Mouse (Mus musculus) MEL (cell line): ENCODE data around the gene Prkar1b. TPM values are rescaled to one million over a fixed set of nuclear protein-coding genes. Genes with fewer than 3 reads are reported as not detected.

Source experiments
- DNase-seq: peaks from one replicate; pipeline ENCODE4 v3.0.0; 2011; ENCODE audit warnings: low read depth, low spot score
- H3K27ac ChIP-seq: 2 replicates; pipeline ENCODE4 v1.5.1; 2012; ENCODE audit warnings: low read depth, mild to moderate bottlenecking, control low read depth, low read length, moderate library complexity; ENCODE audit not compliant: control insufficient read depth
- H3K27me3 ChIP-seq, 2 experiments: fragments of 150-350 bp in 1 of 2; sonication (generic) in 1 of 2; 2 replicates each; pipeline ENCODE4 v1.6.1; 2012; ENCODE audit warnings: low read length in 2 of 2, mild to moderate bottlenecking in 2 of 2, improper control_type of control experiment in 1 of 2, moderate library complexity in 1 of 2; ENCODE audit not compliant: insufficient read depth in 2 of 2, control insufficient read depth in 1 of 2
- H3K36me3 ChIP-seq, 2 experiments: 2 replicates each; pipeline ENCODE4 v1.6.1; 2012 to 2014; ENCODE audit warnings: low read length in 2 of 2, improper control_type of control experiment in 1 of 2, inconsistent platforms in 1 of 2, mild to moderate bottlenecking in 1 of 2; ENCODE audit not compliant: insufficient read depth in 2 of 2, control insufficient read depth in 1 of 2
- H3K4me1 ChIP-seq, 2 experiments: fragments of 150-350 bp in 1 of 2; sonication (generic) in 1 of 2; 2 replicates each; pipeline ENCODE4 v1.6.1; 2012; ENCODE audit warnings: low read length in 2 of 2, improper control_type of control experiment in 1 of 2, mild to moderate bottlenecking in 1 of 2; ENCODE audit not compliant: insufficient read depth in 2 of 2, control insufficient read depth in 1 of 2
- H3K4me3 ChIP-seq, 2 experiments: fragments of 150-350 bp in 1 of 2; sonication (generic) in 1 of 2; 2 replicates each; pipeline ENCODE4 v1.5.1; 2012; ENCODE audit warnings: low read depth in 2 of 2, low read length in 2 of 2, mild to moderate bottlenecking in 2 of 2, moderate library complexity in 2 of 2, control low read depth in 1 of 2, improper control_type of control experiment in 1 of 2; ENCODE audit not compliant: control insufficient read depth in 1 of 2, insufficient read depth in 1 of 2
- H3K79me2 ChIP-seq: 2 replicates; pipeline ENCODE4 v1.6.1; 2012; ENCODE audit warnings: mild to moderate bottlenecking, low read length, moderate library complexity; ENCODE audit not compliant: control insufficient read depth, poor library complexity, insufficient read depth
- H3K9ac ChIP-seq: 2 replicates; pipeline ENCODE4 v1.6.1; 2012; ENCODE audit warnings: low read depth, mild to moderate bottlenecking, control low read depth, low read length, moderate library complexity; ENCODE audit not compliant: control insufficient read depth, poor library complexity, severe bottlenecking
- H3K9me3 ChIP-seq: fragments of 150-350 bp; sonication (generic); replicated peaks from 2 replicates; pipeline ENCODE4 v1.6.1; 2012; ENCODE audit warnings: mild to moderate bottlenecking, low read length, improper control_type of control experiment, moderate library complexity; ENCODE audit not compliant: insufficient read depth
- BHLHE40 ChIP-seq: IDR thresholded peaks from 2 replicates; pipeline ENCODE4 v1.6.1; 2012; ENCODE audit warnings: low read depth, mild to moderate bottlenecking, inconsistent platforms, low read length, improper control_type of control experiment, borderline replicate concordance
- CHD2 ChIP-seq: IDR thresholded peaks from 2 replicates; pipeline ENCODE4 v1.6.1; 2011; ENCODE audit warnings: low read length, improper control_type of control experiment
- CTCF ChIP-seq, 3 experiments: IDR thresholded peaks in 2 of 3; conservative IDR thresholded peaks in 1 of 3; 2 replicates each; pipeline ENCODE4 v1.5.1; 2011 to 2012; ENCODE audit warnings: low read length in 3 of 3, low read depth in 2 of 3, mild to moderate bottlenecking in 2 of 3, improper control_type of control experiment in 1 of 3, inconsistent platforms in 1 of 3, mixed read lengths in 1 of 3, moderate library complexity in 1 of 3; ENCODE audit not compliant: control insufficient read depth in 1 of 3, insufficient read depth in 1 of 3, poor library complexity in 1 of 3, severe bottlenecking in 1 of 3
- E2F4 ChIP-seq: IDR thresholded peaks from 2 replicates; pipeline ENCODE4 v1.6.1; 2011; ENCODE audit warnings: low read depth, low read length, improper control_type of control experiment, borderline replicate concordance
- ELF1 ChIP-seq: IDR thresholded peaks from 2 replicates; pipeline ENCODE4 v1.6.1; 2014; ENCODE audit warnings: low read depth, mild to moderate bottlenecking, inconsistent platforms, low read length, improper control_type of control experiment, moderate library complexity
- ETS1 ChIP-seq: IDR thresholded peaks from 2 replicates; pipeline ENCODE4 v1.6.1; 2012; ENCODE audit warnings: low read depth, mild to moderate bottlenecking, inconsistent platforms, low read length, improper control_type of control experiment, moderate library complexity
- GABPA ChIP-seq: IDR thresholded peaks from 2 replicates; pipeline ENCODE4 v1.6.1; 2012; ENCODE audit warnings: low read depth, mild to moderate bottlenecking, inconsistent platforms, low read length, improper control_type of control experiment, moderate library complexity
- GATA1 ChIP-seq: IDR thresholded peaks from 2 replicates; pipeline ENCODE4 v1.6.1; 2011; ENCODE audit warnings: low read depth, low read length, improper control_type of control experiment
- HCFC1 ChIP-seq: IDR thresholded peaks from 2 replicates; pipeline ENCODE4 v1.6.1; 2012; ENCODE audit warnings: low read depth, mild to moderate bottlenecking, inconsistent platforms, low read length, improper control_type of control experiment, moderate library complexity
- JUND ChIP-seq: IDR thresholded peaks from 2 replicates; pipeline ENCODE4 v1.6.1; 2011; ENCODE audit warnings: low read depth, mild to moderate bottlenecking, improper control_type of control experiment, low read length
- KAT2A ChIP-seq: conservative IDR thresholded peaks from 2 replicates; pipeline ENCODE4 v1.6.1; 2012; ENCODE audit warnings: low read depth, low read length, improper control_type of control experiment, inconsistent platforms
- MAZ ChIP-seq: IDR thresholded peaks from 2 replicates; pipeline ENCODE4 v1.6.1; 2012; ENCODE audit warnings: low read depth, mild to moderate bottlenecking, inconsistent platforms, low read length, improper control_type of control experiment
- MEF2A ChIP-seq: IDR thresholded peaks from 2 replicates; pipeline ENCODE4 v1.6.1; 2014; ENCODE audit warnings: low read depth, mild to moderate bottlenecking, inconsistent platforms, low read length, improper control_type of control experiment; ENCODE audit not compliant: poor library complexity, insufficient replicate concordance, severe bottlenecking; ENCODE audit errors: extremely low read depth
- MXI1 ChIP-seq: IDR thresholded peaks from 2 replicates; pipeline ENCODE4 v1.6.1; 2011; ENCODE audit warnings: mild to moderate bottlenecking, low read depth, low read length, improper control_type of control experiment
- MYB ChIP-seq: IDR thresholded peaks from 2 replicates; pipeline ENCODE4 v1.6.1; 2011; ENCODE audit warnings: mild to moderate bottlenecking, low read depth, low read length, improper control_type of control experiment
- MYC ChIP-seq: IDR thresholded peaks from 2 replicates; pipeline ENCODE4 v1.6.1; 2011; ENCODE audit warnings: low read depth, mild to moderate bottlenecking, low read length, improper control_type of control experiment, moderate library complexity
- NELFE ChIP-seq: IDR thresholded peaks from 2 replicates; pipeline ENCODE4 v1.6.1; 2011; ENCODE audit warnings: low read depth, low read length, improper control_type of control experiment
- POLR2AphosphoS2 ChIP-seq: IDR thresholded peaks from 2 replicates; pipeline ENCODE4 v1.6.1; 2011; ENCODE audit warnings: low read length, improper control_type of control experiment
- RAD21 ChIP-seq: IDR thresholded peaks from 2 replicates; pipeline ENCODE4 v1.6.1; 2011; ENCODE audit warnings: mild to moderate bottlenecking, low read depth, low read length, improper control_type of control experiment
- RCOR1 ChIP-seq: IDR thresholded peaks from 2 replicates; pipeline ENCODE4 v1.6.1; 2012; ENCODE audit warnings: low read depth, mild to moderate bottlenecking, inconsistent platforms, low read length, improper control_type of control experiment
- SIN3A ChIP-seq: IDR thresholded peaks from 2 replicates; pipeline ENCODE4 v1.6.1; 2012; ENCODE audit warnings: low read length, improper control_type of control experiment, inconsistent platforms
- TAL1 ChIP-seq: IDR thresholded peaks from 2 replicates; pipeline ENCODE4 v1.6.1; 2012; ENCODE audit warnings: mild to moderate bottlenecking, inconsistent platforms, low read length, moderate library complexity, mixed read lengths
- TBP ChIP-seq: IDR thresholded peaks from 2 replicates; pipeline ENCODE4 v1.8.0; 2011; ENCODE audit warnings: low read depth, low read length, improper control_type of control experiment
- TCF12 ChIP-seq: IDR thresholded peaks from 2 replicates; pipeline ENCODE4 v1.6.1; 2014; ENCODE audit warnings: low read depth, mild to moderate bottlenecking, inconsistent platforms, low read length, improper control_type of control experiment, moderate library complexity
- UBTF ChIP-seq: IDR thresholded peaks from 2 replicates; pipeline ENCODE4 v1.6.1; 2012; ENCODE audit warnings: low read depth, mild to moderate bottlenecking, inconsistent platforms, low read length, improper control_type of control experiment, moderate library complexity, borderline replicate concordance; ENCODE audit not compliant: insufficient read depth
- USF2 ChIP-seq, 2 experiments: IDR thresholded peaks; 2 replicates each; pipeline ENCODE4 v1.6.1; 2011 to 2012; ENCODE audit warnings: improper control_type of control experiment in 2 of 2, low read length in 2 of 2, borderline replicate concordance in 1 of 2, inconsistent platforms in 1 of 2, low read depth in 1 of 2, mild to moderate bottlenecking in 1 of 2; ENCODE audit not compliant: insufficient read depth in 1 of 2
- ZC3H11A ChIP-seq: IDR thresholded peaks from 2 replicates; pipeline ENCODE4 v1.6.1; 2012; ENCODE audit warnings: low read depth, mild to moderate bottlenecking, inconsistent platforms, low read length, improper control_type of control experiment
- ZKSCAN1 ChIP-seq: IDR thresholded peaks from 2 replicates; pipeline ENCODE4 v1.6.1; 2012; ENCODE audit warnings: low read depth, mild to moderate bottlenecking, inconsistent platforms, low read length, improper control_type of control experiment, moderate library complexity
- ZNF384 ChIP-seq: IDR thresholded peaks from 2 replicates; pipeline ENCODE4 v1.6.1; 2012; ENCODE audit warnings: low read depth, mild to moderate bottlenecking, inconsistent platforms, low read length, improper control_type of control experiment
- polyA plus RNA-seq, 2 experiments: library from polyadenylated mRNA; stranded (reverse) in 1 of 2; unstranded in 1 of 2; fragments of >175 nt in 1 of 2; fragments of >200 nt in 1 of 2; gene quantifications; 2 replicates each; pipeline versions ENCODE4 v1.2.1 to v1.2.4; 2012; ENCODE audit warnings: low replicate concordance in 2 of 2, low read depth in 1 of 2; ENCODE audit not compliant: insufficient read length in 2 of 2, insufficient read depth in 1 of 2, missing spikeins in 1 of 2
- total RNA-seq: library from RNA; depleted of rRNA; stranded (reverse); fragments of 300-350 nt; gene quantifications from 2 replicates; pipeline ENCODE4 v1.2.3, GENCODE M21; 2012

Gene Prkar1b
- total and polyA plus RNA-seq, 3 experiments = not detected

GRCm38 (mm10) chr5:138980608-138981007 lies 169.2 kb downstream of the Prkar1b start:
- no peaks in the 10 kb centered on the region for H3K27me3 ChIP-seq
- H3K9ac ChIP-seq = no peak overlapping the region
- TF ChIP-seq MAZ (no peak), JUND (no peak), CTCF (IDR thresholded peaks at IDR 0.05 in 2 of 3, conservative IDR thresholded peaks at IDR 0.05 in 1 of 3; ENCODE audit: control insufficient read depth in 1 of 3, insufficient read depth in 1 of 3, low read depth in 2 of 3, low read length in 3 of 3, poor library complexity in 1 of 3, severe bottlenecking in 1 of 3) (no peak), TAL1 (no peak), ZNF384 (no peak), BHLHE40 (no peak), NELFE (no peak), GABPA (no peak), USF2 (IDR thresholded peaks at IDR 0.05; ENCODE audit: borderline replicate concordance in 1 of 2, insufficient read depth in 1 of 2, low read depth in 1 of 2, low read length in 2 of 2) (no peak), SIN3A (no peak), GATA1 (no peak), MYC (no peak), RCOR1 (no peak), MEF2A (no peak), ZKSCAN1 (no peak), MYB (no peak)
- no peak overlapping the region for H3K4me3 ChIP-seq
- H3K4me1 ChIP-seq = no peaks in the 10 kb centered on the region
- no peaks in the 10 kb centered on the region for H3K9me3 ChIP-seq
- no peaks in the 10 kb centered on the region for H3K79me2 ChIP-seq
- no peak overlapping the region for H3K27ac ChIP-seq
- no peak for DNase-seq
- no peaks in the 10 kb centered on the region for H3K36me3 ChIP-seq

DNA sequence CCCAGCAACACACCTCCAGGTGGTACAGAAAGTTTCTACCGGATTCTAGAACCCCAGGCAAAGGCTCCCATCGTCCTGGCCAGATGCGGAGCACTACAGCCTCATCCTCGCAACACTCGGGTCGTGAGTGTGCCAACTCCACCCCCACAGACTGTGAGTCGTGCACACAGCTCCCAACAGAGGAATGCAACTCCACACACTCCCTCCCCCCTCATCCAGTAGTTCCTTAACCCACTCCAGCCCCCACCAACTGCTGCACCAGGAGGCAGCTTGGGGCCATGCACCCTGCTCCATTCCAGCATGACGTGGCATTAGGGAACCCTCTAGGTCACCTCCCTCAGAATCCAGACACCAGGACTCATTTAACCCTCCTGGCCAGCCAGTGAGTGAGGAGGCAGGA lies 170.0 kb downstream of the Prkar1b start:
- no peaks in the 10 kb centered on the region for H3K27me3 ChIP-seq
- no peaks in the 10 kb centered on the region for H3K9me3 ChIP-seq
- TF ChIP-seq TCF12 = no peak
- no peak for TF ChIP-seq POLR2AphosphoS2
- no peak for TF ChIP-seq CHD2
- no peak for TF ChIP-seq GATA1
- no peak for TF ChIP-seq HCFC1
- no peak for TF ChIP-seq ZKSCAN1
- TF ChIP-seq ETS1 = no peak
- TF ChIP-seq MYB = no peak
- TF ChIP-seq RAD21 = no peak
- TF ChIP-seq UBTF = no peak
- TF ChIP-seq TBP = no peak
- TF ChIP-seq USF2 (IDR thresholded peaks at IDR 0.05; ENCODE audit: borderline replicate concordance in 1 of 2, insufficient read depth in 1 of 2, low read depth in 1 of 2, low read length in 2 of 2) = no peak
- no peak for TF ChIP-seq ELF1
- no peak for TF ChIP-seq KAT2A
- no peak for TF ChIP-seq TAL1
- TF ChIP-seq MXI1 = no peak
- no peak for TF ChIP-seq RCOR1
- TF ChIP-seq CTCF (IDR thresholded peaks at IDR 0.05 in 2 of 3, conservative IDR thresholded peaks at IDR 0.05 in 1 of 3; ENCODE audit: control insufficient read depth in 1 of 3, insufficient read depth in 1 of 3, low read depth in 2 of 3, low read length in 3 of 3, poor library complexity in 1 of 3, severe bottlenecking in 1 of 3) = no peak
- TF ChIP-seq E2F4 = no peak
- no peak for TF ChIP-seq ZC3H11A
- H3K27ac ChIP-seq = no peak overlapping the region
- H3K4me1 ChIP-seq = no peaks in the 10 kb centered on the region
- no peaks in the 10 kb centered on the region for H3K79me2 ChIP-seq
- H3K36me3 ChIP-seq = no peaks in the 10 kb centered on the region
- no peak overlapping the region for H3K9ac ChIP-seq
- no peak for DNase-seq
- H3K4me3 ChIP-seq = no peak overlapping the region
